Mouse (Mus musculus): ENCODE measurements around the gene Zfand3. TPM values are rescaled to one million over a fixed set of nuclear protein-coding genes. Genes with fewer than 3 reads are reported as not detected.
A peak's percentile ranks its signal among the peaks of the same experiment; 100 is the strongest.

The Zfand3 gene
- polyA plus RNA-seq, 1 experiment from 2014 or later: 43.0 TPM

DNA sequence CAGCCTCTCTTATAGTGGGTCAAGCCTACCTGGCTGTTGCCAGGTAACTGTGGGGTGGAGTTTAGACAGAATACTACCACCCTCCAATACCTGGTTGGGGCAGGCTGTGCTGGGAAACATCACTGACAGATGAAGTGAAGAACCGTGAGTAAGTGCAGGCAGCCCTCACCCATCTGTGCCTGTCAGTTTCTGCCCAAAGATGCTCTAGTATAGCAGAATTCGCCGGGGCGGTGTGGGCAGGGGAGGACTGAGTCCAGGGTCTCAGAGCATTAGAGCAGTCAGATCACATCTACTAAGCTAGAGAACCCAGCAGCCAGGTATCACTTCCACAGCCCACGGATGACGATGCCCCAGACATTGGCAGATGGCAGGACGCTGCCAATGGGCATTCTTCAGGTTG is 19.6 kb upstream of the Zfand3 start:
- WGBS: 78% methylated on average over 7 of the region's 7 CpGs
- H3K4me3 ChIP-seq (replicated peaks): no peak overlapping the region
- ATAC-seq: no peak
- no peaks in the 10 kb centered on the region for H3K36me3 ChIP-seq
- no peaks in the 10 kb centered on the region for H3K27me3 ChIP-seq (replicated peaks)
- no peaks in the 10 kb centered on the region for H3K9me3 ChIP-seq
- H3K27ac ChIP-seq: no peak overlapping the region
- peaks cover 4% of the 10 kb centered on the region; the same call in 1 of the 2 replicates for H3K4me1 ChIP-seq (replicated peaks)
- H3K4me2 ChIP-seq (replicated peaks): no peak overlapping the region
- H3K9ac ChIP-seq: no peak overlapping the region

GRCm38 (mm10) chr17:29985534-29985933 is 19.0 kb upstream of the Zfand3 start:
- no peaks in the 10 kb centered on the region for H3K27me3 ChIP-seq (replicated peaks)
- no peaks in the 10 kb centered on the region for H3K4me1 ChIP-seq (replicated peaks)
- H3K4me2 ChIP-seq (replicated peaks): no peak overlapping the region
- no peaks in the 10 kb centered on the region for H3K9me3 ChIP-seq
- H3K4me3 ChIP-seq (replicated peaks): no peak overlapping the region
- WGBS: 25% methylated on average over 3 of the region's 3 CpGs
- H3K9ac ChIP-seq: no peak overlapping the region
- peak; percentile 59; the same call in 1 of the 2 replicates for ATAC-seq
- H3K27ac ChIP-seq: no peak overlapping the region
- no peaks in the 10 kb centered on the region for H3K36me3 ChIP-seq

DNA sequence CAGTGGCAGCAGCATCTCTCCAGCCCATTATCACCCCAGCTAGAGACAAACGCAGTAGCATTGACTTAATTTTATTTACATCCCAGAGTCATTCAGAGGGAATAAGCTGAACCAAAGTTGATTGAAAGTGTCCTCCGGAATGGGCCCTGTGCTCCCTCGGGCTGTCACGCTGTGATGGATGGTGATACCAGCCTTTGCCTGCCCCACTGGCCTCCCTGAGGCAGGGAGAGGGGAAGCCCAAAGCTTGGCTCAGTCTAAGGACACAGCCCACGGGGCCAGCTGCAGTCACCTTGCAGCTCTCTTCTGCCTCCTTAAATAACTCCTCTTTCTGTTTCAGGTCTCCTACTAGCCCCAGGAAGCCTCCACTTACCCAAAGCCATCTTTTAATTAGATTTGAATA is 16.4 kb upstream of the Zfand3 start:
- H3K27ac ChIP-seq: no peak overlapping the region
- no peaks in the 10 kb centered on the region for H3K36me3 ChIP-seq
- no peaks in the 10 kb centered on the region for H3K9me3 ChIP-seq
- H3K4me1 ChIP-seq (replicated peaks): no peaks in the 10 kb centered on the region
- 14% methylated on average over 5 of the region's 5 CpGs for WGBS
- H3K9ac ChIP-seq: no peak overlapping the region
- no peak overlapping the region for H3K4me2 ChIP-seq (replicated peaks)
- H3K4me3 ChIP-seq (replicated peaks): no peak overlapping the region
- ATAC-seq: no peak
- H3K27me3 ChIP-seq (replicated peaks): no peaks in the 10 kb centered on the region

GRCm38 (mm10) chr17:29989653-29990052 is 14.9 kb upstream of the Zfand3 start:
- Histone ChIP-seq H3K4me2 (replicated peaks) (no peak overlapping the region), H3K27me3 (replicated peaks) (no peaks in the 10 kb centered on the region), H3K9ac (no peak overlapping the region), H3K9me3 (no peaks in the 10 kb centered on the region), H3K36me3 (no peaks in the 10 kb centered on the region), H3K4me1 (replicated peaks) (no peaks in the 10 kb centered on the region), H3K27ac (no peak overlapping the region), H3K4me3 (replicated peaks) (no peak overlapping the region)
- no peak for ATAC-seq
- WGBS: 90% methylated on average over 5 of the region's 5 CpGs

DNA sequence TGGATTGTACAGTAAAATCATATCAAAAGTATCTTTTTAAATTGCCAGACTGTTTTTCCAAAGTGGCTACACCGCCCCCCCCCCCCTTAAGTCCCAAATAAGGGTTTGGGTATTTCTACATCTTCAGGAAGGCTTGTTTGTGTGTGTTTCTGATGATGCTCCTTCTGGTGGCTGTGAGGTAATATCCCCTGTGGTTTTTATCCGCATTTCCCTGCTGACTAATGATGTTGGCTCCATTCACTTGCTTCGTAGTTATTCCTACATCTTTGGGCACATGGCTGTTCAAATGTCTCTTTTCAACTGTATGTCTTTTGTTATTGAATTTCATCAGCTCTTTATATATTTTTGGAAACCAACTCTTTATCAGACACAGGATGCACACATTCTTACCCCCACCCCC is 14.4 kb upstream of the Zfand3 start:
- H3K9me3 ChIP-seq: no peaks in the 10 kb centered on the region
- H3K27ac ChIP-seq: no peak overlapping the region
- WGBS: 89% methylated on average over 3 of the region's 3 CpGs
- no peak for ATAC-seq
- H3K9ac ChIP-seq: no peak overlapping the region
- no peak overlapping the region for H3K4me2 ChIP-seq (replicated peaks)
- H3K36me3 ChIP-seq: no peaks in the 10 kb centered on the region
- H3K27me3 ChIP-seq (replicated peaks): no peaks in the 10 kb centered on the region
- no peak overlapping the region for H3K4me3 ChIP-seq (replicated peaks)
- H3K4me1 ChIP-seq (replicated peaks): no peaks in the 10 kb centered on the region

DNA sequence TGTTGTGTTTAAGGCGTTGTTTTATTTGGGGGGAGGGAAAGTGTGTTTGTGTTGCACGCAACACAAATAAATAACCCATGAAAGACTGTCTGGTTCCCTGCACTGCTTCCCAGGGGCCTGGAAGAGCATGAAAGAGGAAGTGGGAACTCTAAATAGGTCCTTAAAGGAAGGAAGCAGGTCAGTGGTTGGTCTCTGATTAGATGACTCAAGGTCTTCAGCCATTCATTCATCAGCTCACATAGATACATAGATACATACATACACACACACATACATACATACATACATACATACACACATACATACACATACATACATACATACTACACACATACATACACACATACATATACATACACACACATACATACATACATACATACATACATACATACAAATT is 13.7 kb upstream of the Zfand3 start:
- Histone ChIP-seq H3K4me2 (replicated peaks) (no peak overlapping the region), H3K27me3 (replicated peaks) (no peaks in the 10 kb centered on the region), H3K36me3 (no peaks in the 10 kb centered on the region), H3K9me3 (no peaks in the 10 kb centered on the region), H3K9ac (no peak overlapping the region), H3K4me3 (replicated peaks) (no peak overlapping the region), H3K4me1 (replicated peaks) (no peaks in the 10 kb centered on the region), H3K27ac (no peak overlapping the region)
- no peak for ATAC-seq
- 75% methylated on average over 2 of the region's 2 CpGs for WGBS

DNA sequence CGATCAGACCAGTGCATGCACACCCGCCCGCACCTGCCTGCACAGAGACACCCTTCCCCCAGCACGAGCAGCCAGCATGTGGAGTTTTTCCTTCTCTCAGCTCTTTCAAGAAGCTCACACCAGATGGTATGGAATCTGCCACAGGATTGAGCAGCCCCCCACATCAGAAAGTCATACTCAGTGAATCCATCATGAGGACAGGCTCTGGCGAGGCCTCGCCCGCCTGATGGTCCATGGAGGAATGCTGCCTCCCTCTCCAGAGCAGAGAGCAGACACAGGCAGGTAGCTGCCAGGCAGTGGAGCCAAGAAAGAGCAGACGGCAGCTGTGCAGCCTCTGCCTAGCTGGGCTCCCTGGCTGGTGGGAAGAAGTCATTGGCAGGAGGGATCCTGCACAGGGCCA is 11.0 kb upstream of the Zfand3 start:
- no peak for ATAC-seq
- H3K27ac ChIP-seq: no peak overlapping the region
- H3K4me1 ChIP-seq (replicated peaks): no peaks in the 10 kb centered on the region
- H3K27me3 ChIP-seq (replicated peaks): no peaks in the 10 kb centered on the region
- no peak overlapping the region for H3K4me2 ChIP-seq (replicated peaks)
- WGBS: 63% methylated on average over 8 of the region's 8 CpGs
- no peak overlapping the region for H3K4me3 ChIP-seq (replicated peaks)
- no peak overlapping the region for H3K9ac ChIP-seq
- H3K36me3 ChIP-seq: no peaks in the 10 kb centered on the region
- no peaks in the 10 kb centered on the region for H3K9me3 ChIP-seq

- no peak overlapping the region for H3K4me3 ChIP-seq (replicated peaks)
- WGBS: 78% methylated on average over 3 of the region's 3 CpGs
- no peak overlapping the region for H3K4me2 ChIP-seq (replicated peaks)
- no peaks in the 10 kb centered on the region for H3K4me1 ChIP-seq (replicated peaks)
- H3K36me3 ChIP-seq: no peaks in the 10 kb centered on the region
- H3K9me3 ChIP-seq: no peaks in the 10 kb centered on the region
- ATAC-seq: no peak
- H3K27me3 ChIP-seq (replicated peaks): no peaks in the 10 kb centered on the region
- no peak overlapping the region for H3K27ac ChIP-seq
- no peak overlapping the region for H3K9ac ChIP-seq
Measured at GRCm38 (mm10) chr17:29994011-29994410, 10.5 kb upstream of the Zfand3 start.

DNA sequence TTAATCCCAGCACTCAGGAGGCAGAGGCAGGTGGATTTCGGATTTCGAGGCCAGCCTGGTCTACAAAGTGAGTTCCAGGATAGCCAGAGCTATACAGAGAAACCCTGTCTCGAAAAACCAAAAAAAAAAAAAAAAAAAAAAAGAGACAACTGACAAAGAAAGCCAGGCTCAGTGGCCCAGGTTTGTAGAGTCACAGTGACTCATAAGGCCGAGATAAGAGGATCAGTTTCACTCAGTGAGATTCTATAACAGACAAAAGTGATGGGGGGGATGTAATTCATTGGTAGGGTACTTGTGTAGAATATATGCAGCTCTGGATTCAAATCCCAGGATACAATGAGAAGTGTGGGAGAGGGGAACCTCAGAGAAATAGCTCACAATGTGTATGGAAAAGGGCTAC is 10.1 kb upstream of the Zfand3 start:
- Histone ChIP-seq H3K4me1 (replicated peaks) (no peaks in the 10 kb centered on the region), H3K36me3 (no peaks in the 10 kb centered on the region), H3K27me3 (replicated peaks) (no peaks in the 10 kb centered on the region), H3K27ac (no peak overlapping the region), H3K9me3 (no peaks in the 10 kb centered on the region), H3K4me3 (replicated peaks) (no peak overlapping the region), H3K9ac (no peak overlapping the region), H3K4me2 (replicated peaks) (no peak overlapping the region)
- ATAC-seq: no peak
- WGBS: 76% methylated on average over 4 of the region's 4 CpGs

- H3K36me3 ChIP-seq: no peaks in the 10 kb centered on the region
- no peaks in the 10 kb centered on the region for H3K27me3 ChIP-seq (replicated peaks)
- 86% methylated on average over 5 of the region's 5 CpGs for WGBS
- no peak overlapping the region for H3K9ac ChIP-seq
- no peak for ATAC-seq
- no peak overlapping the region for H3K27ac ChIP-seq
- H3K4me3 ChIP-seq (replicated peaks): no peak overlapping the region
- no peaks in the 10 kb centered on the region for H3K4me1 ChIP-seq (replicated peaks)
- H3K9me3 ChIP-seq: no peaks in the 10 kb centered on the region
- H3K4me2 ChIP-seq (replicated peaks): no peak overlapping the region
Measured at GRCm38 (mm10) chr17:29995986-29996385, 8.5 kb upstream of the Zfand3 start.

DNA sequence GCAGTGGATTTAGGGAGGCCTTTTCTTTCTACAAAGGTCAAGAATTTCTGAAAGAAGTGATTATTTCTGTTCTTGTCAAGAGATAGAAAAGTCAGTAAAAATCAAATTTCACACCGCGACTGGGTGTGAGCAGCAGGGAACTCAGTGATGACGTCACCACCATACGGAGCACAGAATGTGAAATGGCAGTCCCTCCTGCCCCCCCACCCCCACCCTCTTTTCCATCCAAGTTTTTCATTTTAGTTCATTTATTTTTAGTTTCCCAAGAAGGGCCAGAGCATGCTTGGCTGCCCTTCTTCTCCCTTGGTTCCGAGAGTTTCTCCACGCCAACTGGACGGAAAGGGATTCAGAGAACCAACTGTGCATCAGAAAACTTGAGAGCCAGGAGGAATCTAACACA is 6.8 kb upstream of the Zfand3 start:
- Histone ChIP-seq H3K9me3 (no peaks in the 10 kb centered on the region), H3K4me3 (replicated peaks) (no peak overlapping the region), H3K36me3 (no peaks in the 10 kb centered on the region), H3K27ac (no peak overlapping the region), H3K9ac (no peak overlapping the region), H3K27me3 (replicated peaks) (no peaks in the 10 kb centered on the region), H3K4me1 (replicated peaks) (no peaks in the 10 kb centered on the region), H3K4me2 (replicated peaks) (no peak overlapping the region)
- ATAC-seq: no peak
- WGBS: 81% methylated on average over 7 of the region's 7 CpGs

DNA sequence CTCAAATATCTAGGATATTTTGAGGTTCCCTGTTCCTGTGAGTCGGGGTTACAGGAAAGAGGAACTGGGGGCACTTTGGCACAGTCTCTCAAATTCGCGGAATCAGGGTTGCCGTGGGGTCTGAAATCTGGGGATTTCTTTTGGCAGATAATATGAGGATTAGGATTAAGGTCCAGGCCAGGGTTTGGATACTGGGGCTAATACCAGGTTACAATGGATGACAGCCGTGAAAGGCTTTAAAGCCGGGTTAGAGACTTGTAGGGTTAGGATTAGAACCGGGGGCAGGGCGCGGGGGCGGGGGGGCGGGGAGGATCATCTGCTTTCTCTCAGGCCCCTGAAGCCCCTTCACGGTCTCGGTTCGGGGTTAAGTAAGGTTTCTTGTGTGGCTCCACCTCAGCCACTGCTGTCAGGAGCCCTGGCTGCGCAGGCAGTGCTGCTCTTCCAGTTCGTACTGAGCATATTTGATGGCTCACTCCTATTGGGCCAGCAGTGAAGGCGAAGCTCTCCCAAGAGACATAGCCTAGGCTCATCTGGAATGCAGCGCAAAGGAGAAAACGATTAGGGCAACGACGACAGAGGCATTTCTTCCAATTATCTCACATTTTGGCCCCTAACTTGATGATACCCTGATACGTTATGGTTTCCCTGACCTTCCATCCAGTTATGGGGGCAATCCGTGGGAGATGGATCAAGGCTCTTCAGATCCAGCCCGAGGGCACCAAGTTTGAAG is 5.8 kb upstream of the Zfand3 start:
- 83% methylated on average over 24 of the region's 24 CpGs for WGBS
- no peak overlapping the region for H3K9ac ChIP-seq
- no peak overlapping the region for H3K4me2 ChIP-seq (replicated peaks)
- peaks cover 2% of the 10 kb centered on the region; the same call in 1 of the 2 replicates for H3K4me1 ChIP-seq (replicated peaks)
- no peaks in the 10 kb centered on the region for H3K36me3 ChIP-seq
- H3K27me3 ChIP-seq (replicated peaks): no peaks in the 10 kb centered on the region
- no peaks in the 10 kb centered on the region for H3K9me3 ChIP-seq
- no peak overlapping the region for H3K27ac ChIP-seq
- H3K4me3 ChIP-seq (replicated peaks): no peak overlapping the region
- ATAC-seq: no peak

DNA sequence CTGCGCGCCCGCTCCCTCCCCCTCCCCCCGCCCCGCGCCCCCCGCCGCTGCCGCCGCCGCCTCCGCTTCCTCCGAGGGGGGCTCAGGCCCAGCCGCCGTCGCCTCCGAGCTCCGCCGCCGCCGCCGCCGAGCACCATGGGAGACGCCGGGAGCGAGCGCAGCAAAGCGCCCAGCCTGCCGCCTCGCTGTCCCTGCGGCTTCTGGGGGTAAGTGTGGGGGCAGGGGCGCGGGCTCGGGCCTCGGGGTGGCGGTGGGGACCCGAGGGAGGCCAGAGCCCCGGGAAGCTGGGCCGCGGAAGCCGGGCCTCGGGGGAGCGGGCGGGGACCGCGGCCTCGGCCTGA is 540 bp downstream of the Zfand3 start:
- ATAC-seq: peak; percentile 30
- Histone ChIP-seq H3K27me3 (replicated peaks) (no peaks in the 10 kb centered on the region), H3K36me3 (no peaks in the 10 kb centered on the region), H3K4me2 (replicated peaks) (peak overlapping the region; percentile 80), H3K9me3 (no peaks in the 10 kb centered on the region), H3K27ac (peak overlapping the region; percentile 99), H3K9ac (peak overlapping the region; percentile 99), H3K4me3 (replicated peaks) (peak overlapping the region; percentile 98), H3K4me1 (replicated peaks) (peaks cover 26% of the 10 kb centered on the region)
- WGBS: under 1% methylated on average over 34 of the region's 47 CpGs

Measured in intestine, embryonic 15.5 days (tissue).